Mouse (Mus musculus) intestine, embryonic 14.5 days (tissue): ENCODE measurements around the gene Lyzl6. TPM values are rescaled to one million over a fixed set of nuclear protein-coding genes. Genes with fewer than 3 reads are reported as not detected.
"Not testable (repeated sequence)": the region's sequence is repeated elsewhere in the genome, so short reads cannot be mapped to it uniquely, and the experiment has no call there.

ENCODE experiments used
- ATAC-seq: fragments of 200-750 bp; cut with Nextera tagmentation; replicated peaks from 2 replicates; pipeline ENCODE4 v1.8.0; 2017; ENCODE audit warnings: low read depth, moderate number of reproducible peaks, moderate TSS enrichment, moderate library complexity; ENCODE audit not compliant: low FRiP score, low TSS enrichment
- DNase-seq: peaks from one replicate; pipeline ENCODE4 v3.0.0-alpha.2; 2018; ENCODE audit warnings: low spot score
- H3K27ac ChIP-seq: fragments of 300-500 bp; sonication (generic); 2 replicates; pipeline ENCODE4 v1.5.1; 2014; ENCODE audit warnings: low read depth, mild to moderate bottlenecking, control low read depth
- H3K27me3 ChIP-seq: fragments of 300-500 bp; sonication (generic); replicated peaks from 2 replicates; pipeline ENCODE4 v1.6.1; 2014; ENCODE audit warnings: low read length, control low read depth; ENCODE audit not compliant: control insufficient read depth, insufficient read depth
- H3K36me3 ChIP-seq: fragments of 300-500 bp; sonication (generic); 2 replicates; pipeline ENCODE4 v1.6.1; 2014; ENCODE audit warnings: low read length, control low read depth; ENCODE audit not compliant: control insufficient read depth, insufficient read depth
- H3K4me1 ChIP-seq: fragments of 300-500 bp; sonication (generic); replicated peaks from 2 replicates; pipeline ENCODE4 v1.6.1; 2014; ENCODE audit warnings: low read length, control low read depth, mixed read lengths; ENCODE audit not compliant: control insufficient read depth, insufficient read depth
- H3K4me2 ChIP-seq: fragments of 300-500 bp; sonication (generic); 2 replicates; pipeline ENCODE4 v1.6.1; 2014; ENCODE audit warnings: low read length
- H3K4me3 ChIP-seq: fragments of 300-500 bp; sonication (generic); 2 replicates; pipeline ENCODE4 v1.5.1; 2014; ENCODE audit warnings: low read depth, low read length, control low read depth, mixed read lengths
- H3K9ac ChIP-seq: fragments of 300-500 bp; sonication (generic); 2 replicates; pipeline ENCODE4 v1.6.1; 2014; ENCODE audit warnings: mild to moderate bottlenecking, low read length
- H3K9me3 ChIP-seq: fragments of 300-500 bp; sonication (generic); 2 replicates; pipeline ENCODE4 v1.6.1; 2016; ENCODE audit warnings: low read length, control low read depth; ENCODE audit not compliant: control insufficient read depth
- WGBS: fragments of 180-500 bp; shearing (Covaris S2); extraction: QIAGEN DNeasy Blood & Tissue Kit; methylation state at CpG from one replicate; pipeline ENCODE4 v1.1.7; 2014; 5-methylcytosine and 5-hydroxymethylcytosine counted together
- polyA plus RNA-seq: library from polyadenylated mRNA; unstranded; fragments of >200 nt; fragmentation: Nextera tagmentation; extraction: Ambion mirVana; gene quantifications from 2 replicates; pipeline ENCODE4 v1.2.1, GENCODE M21; 2014

Lyzl6 gene
- polyA plus RNA-seq: not detected in 2 replicates

DNA sequence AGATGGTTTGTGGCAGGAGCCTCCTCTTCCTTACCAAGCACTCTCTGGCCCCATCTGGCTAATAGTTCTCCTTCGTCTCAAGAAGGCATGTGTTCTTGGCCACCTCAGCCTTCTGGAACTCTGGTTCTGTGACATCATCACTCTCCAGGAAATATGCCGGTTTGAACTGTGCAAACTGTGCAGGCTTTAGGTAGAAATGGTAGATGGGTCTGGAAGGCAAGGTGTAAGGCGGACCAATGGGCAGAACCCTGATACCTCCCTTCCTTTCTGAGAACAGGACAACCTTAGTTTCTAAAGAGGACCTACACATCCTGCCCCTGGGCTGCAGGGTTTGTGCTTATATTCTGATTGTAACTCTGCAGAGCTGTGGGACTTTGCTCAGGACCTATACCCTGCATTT lies at the start of gene Lyzl6:
Lyzl6 (minus strand) TSS at position 101 of the 400 bp plus-strand sequence.
- DNase-seq (no peak), ATAC-seq (no peak)
- Histone ChIP-seq H3K9ac (no peak within 1 kb of the TSS), H3K27ac (no peak within 1 kb of the TSS), H3K4me3 (no peak within 1 kb of the TSS), H3K4me2 (no peak within 1 kb of the TSS), H3K4me1 (no peaks in the 10 kb centered on the region), H3K27me3 (peaks cover 12% of the 10 kb centered on the region), H3K36me3 (no peaks in the 10 kb centered on the region), H3K9me3 (no peaks in the 10 kb centered on the region)
- WGBS: 69% methylated on average over 3 of the region's 3 CpGs

DNA sequence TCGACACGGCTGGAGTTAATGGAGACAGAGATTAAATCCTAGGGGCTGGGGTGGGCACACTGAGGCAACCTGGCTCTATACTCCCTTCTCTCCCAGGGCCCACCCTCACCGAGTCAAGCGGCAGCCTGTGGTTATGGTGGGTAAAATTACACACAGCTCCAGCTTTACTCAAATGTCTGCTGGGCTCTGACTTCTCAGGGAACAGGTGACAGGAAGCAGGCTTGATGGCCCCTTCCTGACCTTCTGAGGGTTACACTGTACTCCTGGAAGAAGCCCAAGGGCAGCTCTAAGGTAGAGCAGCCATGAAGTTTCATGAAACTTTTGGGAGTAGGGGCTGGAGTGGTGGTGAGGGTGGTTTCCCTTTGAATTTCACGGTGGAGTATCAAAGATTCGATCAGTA lies 48.0 kb upstream of the Lyzl6 start:
- H3K9me3 ChIP-seq: no peaks in the 10 kb centered on the region
- no peak overlapping the region for H3K4me2 ChIP-seq
- no peak for ATAC-seq
- H3K4me1 ChIP-seq: no peaks in the 10 kb centered on the region
- no peak overlapping the region for H3K4me3 ChIP-seq
- no peaks in the 10 kb centered on the region for H3K27me3 ChIP-seq
- H3K9ac ChIP-seq: no peak overlapping the region
- H3K36me3 ChIP-seq: peaks cover 67% of the 10 kb centered on the region
- 85% methylated on average over 6 of the region's 6 CpGs for WGBS
- DNase-seq: no peak
- H3K27ac ChIP-seq: no peak overlapping the region

DNA sequence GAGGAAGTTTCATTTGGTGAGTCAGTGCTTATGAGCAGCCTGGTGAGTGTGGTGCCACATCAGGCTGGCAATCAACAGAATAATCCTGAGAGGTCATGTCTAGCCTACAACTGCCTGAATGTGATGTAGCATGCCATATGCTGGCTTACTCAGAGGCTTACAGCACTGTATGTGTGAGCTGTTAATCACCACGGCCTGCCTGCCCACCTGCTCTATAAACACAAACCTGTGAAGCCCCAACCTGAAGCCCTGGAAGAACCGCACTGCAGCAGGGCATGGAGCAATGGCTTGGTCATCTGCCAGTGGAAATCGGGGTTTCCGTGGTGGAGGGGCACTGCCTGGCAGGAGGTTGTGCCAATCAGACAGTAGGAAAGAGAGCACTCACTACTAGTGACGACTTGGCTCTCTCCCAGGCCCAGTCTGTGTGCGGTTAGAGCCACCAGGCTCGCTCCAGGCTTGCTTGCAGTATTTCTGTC lies 46.6 kb upstream of the Lyzl6 start:
- H3K9me3 ChIP-seq: no peaks in the 10 kb centered on the region
- H3K27ac ChIP-seq: no peak overlapping the region
- ATAC-seq: no peak
- no peak overlapping the region for H3K4me2 ChIP-seq
- H3K36me3 ChIP-seq: peaks cover 81% of the 10 kb centered on the region
- H3K9ac ChIP-seq: no peak overlapping the region
- no peaks in the 10 kb centered on the region for H3K4me1 ChIP-seq
- no peak for DNase-seq
- H3K27me3 ChIP-seq: no peaks in the 10 kb centered on the region
- H3K4me3 ChIP-seq: no peak overlapping the region
- WGBS: 89% methylated on average over 7 of the region's 7 CpGs

DNA sequence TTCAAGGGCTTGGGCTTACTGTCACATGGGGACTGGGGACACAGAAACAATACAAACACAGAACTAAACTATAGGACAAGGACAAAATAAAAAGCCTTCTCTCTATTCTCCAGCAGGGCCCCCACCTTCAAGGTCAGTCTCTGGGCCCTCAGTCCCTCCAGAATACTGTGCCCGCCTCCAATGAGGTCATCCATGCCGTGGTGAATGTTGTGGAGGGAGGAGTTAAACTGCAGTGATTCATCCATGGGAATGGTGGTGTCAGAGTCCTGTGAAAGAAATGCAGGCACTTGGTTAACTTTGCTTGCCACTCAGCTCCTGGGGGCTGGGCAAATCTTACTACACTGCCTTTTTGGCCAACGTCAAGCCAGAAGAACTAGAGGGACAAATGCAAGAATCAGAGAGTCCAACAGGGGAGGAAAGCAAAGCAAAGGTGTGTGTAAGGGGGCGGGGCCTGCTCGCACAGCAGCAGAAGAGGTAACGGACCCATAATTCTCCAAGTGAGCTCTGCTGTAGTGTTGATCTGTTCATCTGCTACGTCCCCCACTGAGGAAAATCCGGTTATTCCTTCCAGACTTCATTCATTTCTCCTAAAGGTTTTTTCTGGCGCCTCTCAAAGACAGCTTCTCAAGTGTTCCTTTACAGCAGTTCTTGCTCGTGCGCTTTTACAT lies 45.1 kb upstream of the Lyzl6 start:
- H3K27ac ChIP-seq: no peak overlapping the region
- H3K27me3 ChIP-seq: no peaks in the 10 kb centered on the region
- H3K4me1 ChIP-seq: no peaks in the 10 kb centered on the region
- peaks cover 94% of the 10 kb centered on the region for H3K36me3 ChIP-seq
- DNase-seq (peak; percentile 61), ATAC-seq (peak; percentile 66; the same call in 1 of the 2 replicates)
- no peak overlapping the region for H3K4me2 ChIP-seq
- WGBS: 80% methylated on average over 11 of the region's 11 CpGs
- no peaks in the 10 kb centered on the region for H3K9me3 ChIP-seq
- H3K9ac ChIP-seq: no peak overlapping the region
- no peak overlapping the region for H3K4me3 ChIP-seq

DNA sequence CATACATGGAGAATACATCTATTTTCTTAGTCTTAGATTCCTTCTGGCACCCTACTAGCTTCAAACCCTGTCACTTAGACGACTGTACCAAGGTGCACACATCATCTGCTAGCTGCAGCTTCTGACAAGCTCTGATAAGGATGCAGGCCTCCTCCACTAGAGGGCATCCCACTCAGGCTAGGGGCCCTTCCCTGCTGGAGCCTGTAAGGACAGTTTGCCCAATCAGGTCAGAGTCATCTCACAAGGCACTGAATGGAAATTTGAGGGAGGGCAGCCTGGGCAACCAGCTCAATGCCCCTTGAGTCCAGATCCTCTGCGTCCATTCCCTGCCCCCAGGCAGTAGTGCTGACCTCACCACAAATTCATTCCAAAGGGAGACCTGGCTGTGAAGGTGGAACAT lies 38.4 kb upstream of the Lyzl6 start:
- not testable (repeated sequence) for H3K9me3 ChIP-seq, DNase-seq, H3K9ac ChIP-seq, H3K4me2 ChIP-seq, H3K27ac ChIP-seq, H3K27me3 ChIP-seq, H3K4me3 ChIP-seq, ATAC-seq, H3K4me1 ChIP-seq
- H3K36me3 ChIP-seq: peaks cover 50% of the 10 kb centered on the region
- WGBS: 50% methylated on average over 2 of the region's 2 CpGs

DNA sequence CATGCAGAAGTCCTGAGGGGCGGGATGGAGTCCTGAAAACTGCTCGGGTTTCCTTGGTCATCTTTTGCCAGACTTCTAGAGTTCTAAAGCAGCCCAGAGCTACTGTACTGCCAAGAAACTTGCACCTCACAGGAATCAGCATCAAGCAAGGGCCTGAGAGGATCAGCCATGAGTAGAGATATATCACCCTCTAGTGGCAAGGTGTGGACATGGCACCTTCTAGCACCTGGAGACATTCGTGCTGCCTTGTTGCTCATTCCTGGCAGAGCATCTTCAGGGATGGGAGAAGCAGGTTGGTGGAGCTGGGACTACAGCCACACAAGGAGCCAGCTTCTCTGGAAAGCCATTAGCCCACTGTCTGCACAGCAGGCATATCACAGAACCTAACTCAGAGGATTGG lies 36.9 kb upstream of the Lyzl6 start:
- no peak overlapping the region for H3K27ac ChIP-seq
- H3K4me3 ChIP-seq: no peak overlapping the region
- DNase-seq (peak; percentile 78), ATAC-seq (no peak)
- H3K9ac ChIP-seq: no peak overlapping the region
- H3K4me2 ChIP-seq: no peak overlapping the region
- 38% methylated on average over 3 of the region's 3 CpGs for WGBS
- no peaks in the 10 kb centered on the region for H3K27me3 ChIP-seq
- no peaks in the 10 kb centered on the region for H3K9me3 ChIP-seq
- peaks cover 35% of the 10 kb centered on the region for H3K36me3 ChIP-seq
- no peaks in the 10 kb centered on the region for H3K4me1 ChIP-seq

DNA sequence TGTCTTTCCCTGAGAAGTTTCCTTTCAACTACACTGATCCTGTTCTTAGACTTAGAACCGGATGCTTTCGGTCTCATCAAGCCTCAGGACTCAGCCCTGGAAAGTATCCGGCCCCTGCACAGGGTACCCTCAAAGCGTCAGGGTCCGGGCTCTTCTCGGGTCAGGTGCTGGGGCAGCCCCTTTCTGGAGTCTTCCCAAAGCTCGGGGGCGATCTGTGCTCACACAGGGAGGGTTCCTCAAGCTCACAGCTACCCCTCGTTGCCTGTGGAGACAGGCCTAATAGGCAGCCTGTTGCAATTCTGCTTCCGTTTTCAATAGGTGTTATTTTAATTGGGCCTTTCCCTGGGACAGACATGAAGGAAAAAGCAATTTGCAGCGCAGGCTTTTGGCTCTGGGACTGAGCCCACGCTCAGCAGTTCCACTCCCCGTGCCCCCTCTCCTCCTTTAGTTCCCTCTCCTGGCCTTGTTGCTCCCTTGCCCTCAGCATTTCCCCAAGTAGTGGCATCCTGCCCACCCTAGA lies 28.3 kb upstream of the Lyzl6 start:
- Histone ChIP-seq H3K4me2 (no peak overlapping the region), H3K27me3 (no peaks in the 10 kb centered on the region), H3K27ac (no peak overlapping the region), H3K4me3 (no peak overlapping the region), H3K9me3 (no peaks in the 10 kb centered on the region), H3K36me3 (no peaks in the 10 kb centered on the region; the same call in 1 of the 2 replicates), H3K9ac (no peak overlapping the region), H3K4me1 (no peaks in the 10 kb centered on the region)
- WGBS: 60% methylated on average over 13 of the region's 13 CpGs
- no peak for DNase-seq
- ATAC-seq: no peak

DNA sequence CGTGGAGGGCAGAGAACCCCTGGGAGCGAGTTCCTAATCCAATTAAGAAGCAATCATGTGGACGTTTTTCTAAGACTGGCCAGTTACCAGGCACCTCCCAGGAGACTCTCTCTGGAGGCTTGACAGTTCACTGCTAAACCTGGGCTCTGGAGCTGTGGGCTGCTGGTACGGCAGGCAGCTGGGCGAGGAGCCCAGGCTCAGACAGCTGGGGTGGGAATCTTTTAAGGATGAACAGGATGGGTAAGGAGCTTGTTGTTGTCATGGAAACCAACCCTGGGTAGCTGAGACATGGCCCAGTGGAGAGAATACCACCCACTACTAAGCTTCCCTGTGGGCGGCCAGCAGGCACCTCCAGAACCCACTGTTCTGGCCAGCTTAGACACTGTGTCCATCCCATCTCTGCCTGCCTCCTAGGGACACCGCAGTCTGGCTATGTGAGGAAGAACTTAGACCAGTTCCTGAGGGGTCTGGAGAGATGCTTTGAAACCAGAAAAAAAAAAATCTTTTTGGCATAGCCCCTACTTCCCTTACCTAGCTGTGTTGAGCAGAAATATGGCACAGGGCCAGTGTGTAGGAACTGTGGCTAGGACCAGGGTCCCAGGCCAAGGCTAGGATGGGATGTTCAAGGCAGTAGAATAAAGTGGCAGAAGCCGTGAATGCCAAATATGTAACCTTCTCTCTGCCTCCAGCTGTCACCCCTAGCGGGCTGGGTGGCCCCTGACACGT lies 27.7 kb upstream of the Lyzl6 start:
- Histone ChIP-seq H3K4me2 (no peak overlapping the region), H3K9me3 (no peaks in the 10 kb centered on the region), H3K36me3 (no peaks in the 10 kb centered on the region; the same call in 1 of the 2 replicates), H3K9ac (no peak overlapping the region), H3K4me3 (no peak overlapping the region), H3K4me1 (no peaks in the 10 kb centered on the region), H3K27ac (no peak overlapping the region), H3K27me3 (no peaks in the 10 kb centered on the region)
- 34% methylated on average over 10 of the region's 10 CpGs for WGBS
- DNase-seq: no peak
- ATAC-seq: no peak
